Mouse (Mus musculus) embryo, embryonic 9.5 days (tissue): ENCODE results near the gene Kcnj1.
A peak's percentile ranks its signal among the peaks of the same experiment; 100 is the strongest.

Experiments
- DNase-seq: peaks from one replicate; pipeline ENCODE4 v3.0.0-alpha.2; 2017; ENCODE audit errors: extremely low spot score

The Kcnj1 gene

GRCm38 (mm10) chr9:32394761-32395161 is 22.5 kb downstream of the Kcnj1 start:
- no peak for DNase-seq

DNA sequence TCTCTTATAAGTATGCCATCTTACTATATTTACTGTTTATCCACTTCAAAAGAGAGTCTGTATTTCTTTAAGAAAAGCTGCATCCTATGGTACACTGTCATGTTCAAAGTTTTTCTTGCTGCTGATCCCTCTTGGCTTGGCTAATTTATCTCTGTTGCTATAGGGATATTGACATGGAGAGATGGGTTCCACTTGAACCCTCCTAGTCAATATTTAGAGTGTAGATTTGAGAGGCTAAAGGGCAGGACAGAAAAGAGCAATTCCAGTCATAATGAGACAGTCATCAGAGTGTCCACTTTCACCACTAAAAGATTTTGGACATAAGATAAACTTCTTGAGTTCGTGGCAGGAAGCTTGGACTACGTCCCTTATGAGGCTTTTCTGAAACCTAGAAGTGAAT is 27.9 kb downstream of the Kcnj1 start:
- DNase-seq, result no peak

DNA sequence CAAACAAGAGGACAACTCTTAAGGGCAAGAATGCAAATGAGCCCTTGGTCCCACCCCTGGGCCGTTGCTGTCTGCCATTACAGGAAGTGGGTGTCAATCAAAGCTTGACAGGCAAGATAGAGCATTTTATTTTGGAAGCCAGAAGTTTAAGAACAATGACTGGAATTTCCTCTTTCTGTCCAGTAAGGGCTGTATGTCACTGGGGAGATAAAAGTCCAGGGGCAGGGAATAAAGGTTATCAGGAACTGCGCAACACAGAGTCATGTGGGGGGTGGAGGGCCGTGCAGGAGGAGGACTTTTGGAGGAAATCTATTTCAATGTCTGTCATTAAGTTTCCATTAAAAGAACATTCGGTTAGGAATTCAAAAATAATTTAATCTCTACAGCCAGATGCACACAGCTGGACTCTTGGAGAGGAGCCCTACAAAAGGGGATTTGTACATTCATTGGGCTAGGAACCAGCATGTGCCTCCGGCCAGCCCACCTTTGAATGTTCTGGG is 28.4 kb downstream of the Kcnj1 start:
- DNase-seq, result no peak

DNA sequence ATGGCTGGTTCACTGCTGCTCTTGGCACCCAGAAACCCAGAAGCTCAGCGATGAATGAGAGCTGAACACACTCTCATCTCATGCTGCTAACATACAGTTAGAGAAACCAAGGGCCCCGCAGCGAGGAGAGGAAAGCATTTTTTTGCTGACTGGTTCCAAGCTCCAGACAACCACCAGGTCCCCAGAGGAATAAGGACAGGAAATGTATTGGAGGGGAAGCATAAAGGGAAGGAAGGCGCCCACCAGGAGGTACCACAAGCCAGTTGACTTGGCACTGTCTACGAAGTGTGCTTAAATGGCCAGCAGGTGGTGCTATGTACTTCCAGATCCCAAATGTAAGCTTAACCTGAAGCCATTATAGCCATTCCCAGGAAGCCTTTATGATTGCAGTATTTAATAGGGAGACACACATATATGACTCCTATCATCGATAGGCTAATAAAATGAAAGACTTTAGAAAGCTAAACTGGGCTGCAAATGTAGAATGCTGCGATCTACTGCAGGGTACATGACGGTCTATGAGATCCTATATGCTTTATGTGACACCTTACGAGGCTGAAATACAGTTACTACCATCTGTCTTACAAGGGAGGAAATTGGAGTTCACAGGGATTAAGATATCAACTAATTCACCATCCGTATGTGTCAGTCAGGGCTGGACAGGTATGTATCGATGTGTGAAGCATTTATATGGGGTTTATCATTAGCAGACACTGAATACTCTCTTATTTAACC is 33.1 kb downstream of the Kcnj1 start:
- DNase-seq, result peak; percentile 59

GRCm38 (mm10) chr9:32408730-32409059 is 36.4 kb downstream of the Kcnj1 start:
- DNase-seq, result no peak

DNA sequence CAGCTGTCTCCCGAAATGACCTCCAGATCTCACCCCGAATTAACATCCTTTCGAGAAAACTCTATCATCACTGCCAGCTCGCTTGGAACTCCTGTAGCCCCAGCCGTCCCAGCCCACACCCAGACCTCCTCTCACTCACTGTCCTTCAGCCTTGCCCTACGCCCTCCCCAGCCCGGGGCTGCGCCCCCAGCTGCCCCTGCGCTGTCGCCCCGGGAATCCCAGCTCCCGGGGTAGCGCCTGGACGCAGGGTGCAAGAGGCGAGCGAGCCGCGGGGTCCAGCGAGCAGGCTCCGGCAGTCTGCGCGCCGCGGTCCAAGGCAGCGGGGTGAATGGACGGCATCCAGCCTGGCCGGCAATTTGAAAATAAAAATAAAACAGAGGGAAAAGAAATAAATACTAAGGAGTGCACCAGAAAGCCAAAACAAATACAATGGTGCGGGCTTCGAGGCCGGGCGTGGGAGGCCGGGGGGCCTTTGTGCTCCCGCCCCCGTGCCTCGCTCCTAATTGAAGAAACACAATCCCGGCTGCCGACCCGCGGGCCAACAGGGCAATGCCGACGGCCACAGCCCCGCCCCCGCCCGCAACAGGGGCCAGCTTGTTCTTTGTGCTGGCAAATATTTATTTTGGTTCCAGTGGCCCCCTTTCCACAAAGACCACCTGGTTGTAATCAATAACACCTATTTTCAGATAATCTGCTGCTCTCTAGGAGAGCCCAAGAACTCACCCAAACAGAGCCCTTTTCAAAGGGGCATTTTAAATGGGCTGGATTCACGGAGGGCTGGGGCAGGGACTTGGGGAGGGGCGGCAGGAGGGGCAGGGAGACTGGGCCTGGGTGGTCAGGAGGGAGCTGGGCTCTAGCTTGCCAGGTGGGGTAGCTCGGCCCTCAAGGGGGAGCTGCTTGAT is 37.0 kb downstream of the Kcnj1 start:
- peak; percentile 79 for DNase-seq

DNA sequence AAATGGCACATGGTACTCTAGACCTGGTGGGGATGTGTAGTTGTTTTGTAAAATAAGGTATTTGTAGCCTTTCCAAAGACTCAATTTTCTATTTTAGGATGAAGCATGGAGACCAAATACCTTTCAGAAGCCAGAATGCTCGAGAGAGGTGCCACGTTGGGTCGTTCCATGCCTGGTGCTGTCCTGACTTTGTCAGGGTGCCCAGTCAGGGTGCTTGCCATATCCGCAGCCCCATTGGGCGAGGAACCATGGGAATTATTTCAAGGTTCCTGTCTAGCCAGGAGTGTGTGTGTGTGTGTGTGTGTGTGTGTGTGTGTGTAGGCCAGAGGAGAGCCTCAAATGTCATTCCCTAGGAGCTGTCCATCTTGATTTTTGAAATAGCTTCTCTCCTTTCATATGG is 38.4 kb downstream of the Kcnj1 start:
- no peak for DNase-seq

DNA sequence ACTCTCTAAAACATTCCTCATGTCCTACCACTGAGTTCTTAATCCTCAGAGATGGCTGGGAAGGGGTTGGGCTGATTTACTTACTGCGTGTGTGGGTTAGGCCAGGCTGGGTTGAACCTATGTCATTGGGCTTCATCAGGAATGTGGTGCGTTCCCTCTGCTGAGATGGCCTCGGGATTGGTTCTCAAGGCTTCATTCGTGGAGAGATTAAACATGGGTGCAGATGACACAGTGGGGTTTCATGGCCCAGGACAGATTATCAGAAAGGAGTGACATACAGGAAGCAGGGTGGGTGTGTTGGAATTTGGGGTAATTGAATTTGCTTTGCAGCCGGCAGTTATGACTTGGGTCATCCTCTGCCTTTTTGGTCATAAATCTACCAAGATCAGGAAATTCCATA is 39.2 kb downstream of the Kcnj1 start:
- no peak for DNase-seq

GRCm38 (mm10) chr9:32412836-32413580 is 40.7 kb downstream of the Kcnj1 start:
- no peak for DNase-seq

DNA sequence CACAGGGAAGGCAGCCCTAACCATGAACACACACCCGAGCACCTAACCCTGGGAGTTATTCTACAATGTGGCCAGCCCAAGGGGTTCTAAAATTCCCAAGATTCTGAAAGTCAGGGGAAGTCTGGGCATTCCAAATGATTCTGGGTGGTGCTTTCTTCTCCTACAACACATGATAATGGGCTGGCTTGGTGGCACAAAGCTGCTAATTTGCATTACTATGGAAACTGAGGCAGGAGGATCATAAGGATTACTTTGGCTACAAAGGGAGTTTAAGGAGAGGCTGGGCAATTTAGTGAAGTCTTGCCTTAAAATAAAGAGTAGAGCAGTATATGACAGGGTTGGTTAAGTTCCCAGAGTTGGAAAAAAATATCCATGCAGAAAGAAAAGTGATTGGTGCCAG is 42.7 kb downstream of the Kcnj1 start:
- no peak for DNase-seq

DNA sequence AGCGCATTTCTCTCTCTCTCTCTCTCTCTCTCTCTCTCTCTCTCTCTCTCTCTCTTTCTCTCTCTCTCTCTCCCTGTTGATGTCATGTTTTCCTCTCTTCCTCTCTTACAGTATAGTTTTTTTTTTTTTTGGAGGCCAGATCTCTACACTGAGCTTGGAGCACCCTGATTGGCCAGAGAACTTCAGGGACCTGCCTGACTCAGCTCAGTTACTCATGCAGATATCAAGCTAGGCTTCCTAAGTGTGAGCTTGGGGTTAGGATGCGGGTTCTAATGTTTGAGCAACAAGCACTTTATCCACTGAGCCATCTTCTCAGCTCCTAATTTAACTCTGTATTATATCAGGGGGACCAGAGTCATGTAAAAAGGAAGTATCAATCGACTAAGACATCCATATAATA is 43.7 kb downstream of the Kcnj1 start:
- DNase-seq, result no peak

GRCm38 (mm10) chr9:32417466-32418116 is 45.3 kb downstream of the Kcnj1 start:
- peak; percentile 35 for DNase-seq

GRCm38 (mm10) chr9:32420711-32421110 is 48.4 kb downstream of the Kcnj1 start:
- no peak for DNase-seq

- no peak for DNase-seq
Observed at GRCm38 (mm10) chr9:32425321-32425720, 53.0 kb downstream of the Kcnj1 start.

- no peak for DNase-seq
Observed at GRCm38 (mm10) chr9:32431061-32431460, 58.8 kb downstream of the Kcnj1 start.

GRCm38 (mm10) chr9:32434241-32435213 is 62.2 kb downstream of the Kcnj1 start:
- DNase-seq, result no peak

DNA sequence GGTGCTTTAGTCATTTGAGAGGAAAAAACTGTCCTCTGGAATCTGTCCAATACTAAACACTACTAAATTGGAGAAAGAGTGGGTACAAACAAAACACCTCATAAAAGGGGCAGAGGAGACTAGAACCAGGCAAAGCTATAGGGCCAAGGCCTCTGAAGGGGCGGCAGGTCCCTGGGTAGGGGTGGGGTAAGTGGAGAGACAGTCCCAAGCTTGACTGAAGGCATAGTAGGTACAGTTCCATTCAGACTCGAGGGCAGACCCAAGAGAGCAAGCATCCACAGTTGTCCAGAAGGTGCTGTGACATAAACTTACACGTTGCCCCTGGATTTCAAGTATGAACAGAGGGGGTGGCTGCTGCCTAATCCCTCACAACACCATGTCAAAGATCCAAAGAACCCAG is 70.8 kb downstream of the Kcnj1 start:
- DNase-seq, result no peak

DNA sequence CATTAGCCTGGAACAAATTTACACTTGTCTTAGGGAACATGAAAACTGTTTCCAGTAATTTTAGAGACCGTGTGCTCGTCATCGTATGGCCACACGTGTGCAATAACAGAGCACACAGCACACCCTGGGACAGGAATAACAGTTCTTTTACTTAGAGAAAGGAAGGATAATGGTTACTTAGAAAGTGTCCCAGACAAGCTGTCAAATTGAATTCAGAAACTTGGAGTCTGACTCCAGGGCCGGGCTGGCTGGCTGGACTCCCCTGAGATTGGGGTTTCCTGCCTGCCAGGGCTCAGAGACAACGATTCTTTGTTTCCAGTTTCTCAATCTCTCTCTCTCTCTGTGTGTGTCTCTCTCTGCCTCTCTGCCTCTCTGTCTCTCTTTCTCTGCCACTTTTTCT is 71.5 kb downstream of the Kcnj1 start:
- DNase-seq, result peak; percentile 10

DNA sequence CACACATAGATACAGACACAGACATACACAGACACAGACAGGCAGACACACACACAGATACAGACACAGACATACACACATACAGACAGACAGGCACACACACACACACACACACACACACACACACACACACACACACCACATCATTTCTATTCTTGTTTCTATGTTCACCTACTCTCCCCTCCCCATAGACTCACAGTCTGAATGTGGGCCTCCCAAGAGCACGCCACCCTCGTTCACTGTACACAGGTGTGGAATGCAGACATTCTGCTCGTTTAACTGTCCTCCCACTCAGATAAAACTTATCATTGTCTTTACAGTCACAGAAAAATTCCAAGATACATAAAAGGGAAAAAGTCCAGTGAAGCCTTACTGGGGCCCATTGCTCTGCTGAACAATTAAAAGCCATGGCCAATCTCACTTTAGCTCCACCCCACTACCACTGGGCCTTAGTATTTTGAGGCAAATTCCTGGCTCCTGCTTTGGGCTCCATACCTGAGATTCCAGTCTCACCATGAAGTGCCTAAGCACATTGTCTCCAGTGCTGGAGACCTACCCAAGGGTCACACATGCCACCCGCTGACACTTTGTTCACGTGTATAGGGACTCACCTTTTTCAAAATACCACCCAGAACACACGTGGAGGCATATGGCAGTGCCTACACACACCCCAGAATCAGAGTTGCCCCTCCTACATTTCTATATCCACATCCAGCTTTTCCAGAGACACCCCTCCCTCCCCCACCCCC is 72.3 kb downstream of the Kcnj1 start:
- DNase-seq, result no peak

GRCm38 (mm10) chr9:32445789-32446188 is 73.5 kb downstream of the Kcnj1 start:
- no peak for DNase-seq
